Mouse (Mus musculus) adrenal gland, postnatal 4 days (tissue): ENCODE data around the gene Gm20388. TPM values are rescaled to one million over a fixed set of nuclear protein-coding genes. Genes with fewer than 3 reads are reported as not detected.

Experiments
- DNase-seq, 2 experiments: peaks; one replicate each; pipeline ENCODE4 v3.0.0; 2021 to 2022; ENCODE audit warnings: low spot score in 2 of 2, mixed read lengths in 2 of 2
- total RNA-seq, 2 experiments: library from RNA; stranded (reverse); gene quantifications; 2 replicates each; pipeline ENCODE4 v1.2.3; 2021

Gene Gm20388
- total RNA-seq, 2 experiments from 2014 or later = 8.8 TPM; not detected in 1

GRCm38 (mm10) chr8:122484831-122485230 lies 2574.2 kb downstream of the Gm20388 start:
- no peak for DNase-seq

DNA sequence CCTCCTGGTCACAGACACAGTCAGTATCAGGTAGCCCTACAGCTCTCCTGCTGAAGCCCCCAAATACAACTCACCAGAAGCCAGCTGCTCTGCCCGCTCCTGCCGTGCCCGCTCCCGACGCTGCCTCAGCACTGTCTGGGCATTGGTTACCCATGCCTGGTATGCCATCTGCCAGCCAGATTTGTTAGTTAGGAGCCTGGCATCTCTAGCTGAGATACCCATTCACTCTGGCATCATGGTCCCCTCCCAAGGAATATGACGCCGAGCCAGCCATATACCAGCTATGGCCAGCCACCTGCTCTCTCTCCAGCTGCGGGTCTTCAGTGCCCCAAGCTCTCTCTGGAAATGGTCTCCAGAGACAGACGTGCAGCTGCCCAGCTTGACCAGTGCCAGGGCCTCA lies 2577.7 kb downstream of the Gm20388 start:
- DNase-seq = no peak

DNA sequence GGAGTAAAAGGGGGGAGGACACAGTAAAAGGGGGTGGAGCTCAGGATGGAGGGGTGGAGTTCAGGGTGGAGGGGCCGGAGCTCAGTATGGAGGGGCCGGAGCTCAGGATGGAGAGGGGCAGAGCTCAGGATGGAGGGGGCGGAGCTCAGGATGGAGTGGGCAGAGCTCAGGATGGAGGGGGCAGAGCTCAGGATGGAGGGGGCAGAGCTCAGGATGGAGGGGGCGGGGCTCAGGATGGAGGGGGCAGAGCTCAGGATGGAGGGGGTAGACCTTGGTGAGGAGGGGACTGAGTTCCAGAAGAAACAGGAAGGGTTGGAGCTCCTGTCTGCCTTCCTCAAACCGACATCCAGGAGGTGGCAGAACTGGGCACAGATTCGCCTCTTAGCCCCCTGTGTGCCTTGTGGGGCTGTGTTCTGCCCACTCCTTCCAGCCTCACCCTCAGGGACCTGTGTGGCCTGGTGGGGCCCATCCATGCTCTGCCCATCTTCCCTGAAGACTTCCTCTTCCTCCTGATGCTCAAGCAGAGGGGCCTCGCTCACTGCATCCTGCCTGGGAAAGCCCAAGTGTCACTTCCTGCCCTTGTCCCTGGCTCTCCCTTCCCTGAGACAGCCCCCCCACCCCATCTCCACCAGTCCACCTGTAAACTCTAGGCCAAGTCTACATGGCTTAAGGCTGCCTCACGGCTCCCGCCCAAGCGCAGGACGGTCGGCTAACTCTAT lies 2586.5 kb downstream of the Gm20388 start:
- DNase-seq = no peak

- no peak for DNase-seq
These were observed 2587.3 kb downstream of the Gm20388 start for GRCm38 (mm10) chr8:122497912-122498311.

DNA sequence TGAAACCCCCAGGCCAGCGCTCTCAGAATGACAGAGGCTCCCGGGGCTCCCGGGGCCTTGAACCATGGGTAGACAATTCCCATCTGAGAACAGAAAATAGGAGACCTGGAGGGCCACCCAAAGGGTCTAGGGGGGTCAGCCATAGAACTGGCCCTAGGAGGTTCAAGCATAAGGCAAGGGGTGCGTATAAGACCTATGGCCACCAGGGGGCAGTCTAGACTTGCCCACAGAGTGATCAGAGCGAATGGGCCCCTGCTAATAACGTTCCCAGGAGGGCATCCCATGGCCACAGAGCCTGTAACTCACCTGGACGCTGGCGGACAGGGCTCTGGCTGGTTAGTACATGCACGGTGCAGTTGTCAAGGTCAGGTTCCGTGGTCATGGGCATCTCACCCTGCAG lies 2590.2 kb downstream of the Gm20388 start:
- DNase-seq = peak; percentile 52 to 62

DNA sequence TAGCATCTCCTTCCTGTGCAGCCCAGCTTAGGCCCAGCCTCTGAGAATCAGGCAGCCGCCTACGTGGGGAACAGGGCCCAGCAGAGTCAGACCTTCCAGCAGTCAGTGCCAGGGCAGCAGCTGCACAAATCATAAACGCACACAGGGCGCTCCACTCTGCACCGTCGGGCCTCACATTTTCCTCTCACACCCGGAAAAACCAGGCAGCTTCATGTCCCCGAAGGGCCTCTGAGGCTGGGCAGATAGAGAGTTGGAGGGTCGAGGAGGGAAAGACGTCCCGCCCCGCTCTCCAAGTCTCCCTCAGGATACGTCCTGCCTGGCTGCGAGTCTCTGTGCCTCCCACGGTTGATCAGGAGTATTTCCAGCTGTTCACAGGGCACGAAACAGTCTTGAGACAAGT lies 2600.9 kb downstream of the Gm20388 start:
- no peak for DNase-seq

DNA sequence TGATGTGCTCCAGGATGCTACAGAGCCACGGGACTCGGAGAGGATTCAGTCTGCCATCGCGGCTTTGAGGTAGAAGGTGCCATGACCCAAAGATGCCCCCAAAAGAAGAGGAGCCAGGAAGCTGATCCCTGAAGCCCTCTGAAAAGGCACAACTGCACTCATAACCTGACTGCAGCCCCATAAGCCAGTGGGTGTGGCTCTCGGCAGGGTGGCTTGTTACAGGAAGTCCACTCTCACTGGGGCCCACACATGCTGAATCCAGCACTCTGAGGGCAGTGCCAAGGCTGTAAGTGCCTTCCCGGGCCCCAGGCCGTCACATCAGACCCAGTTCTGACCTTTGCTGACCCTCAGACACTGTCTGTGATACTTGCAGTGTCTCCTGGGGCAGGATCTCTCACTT lies 2601.8 kb downstream of the Gm20388 start:
- no peak for DNase-seq

- no peak for DNase-seq
These were observed 2605.1 kb downstream of the Gm20388 start for GRCm38 (mm10) chr8:122515699-122516098.

DNA sequence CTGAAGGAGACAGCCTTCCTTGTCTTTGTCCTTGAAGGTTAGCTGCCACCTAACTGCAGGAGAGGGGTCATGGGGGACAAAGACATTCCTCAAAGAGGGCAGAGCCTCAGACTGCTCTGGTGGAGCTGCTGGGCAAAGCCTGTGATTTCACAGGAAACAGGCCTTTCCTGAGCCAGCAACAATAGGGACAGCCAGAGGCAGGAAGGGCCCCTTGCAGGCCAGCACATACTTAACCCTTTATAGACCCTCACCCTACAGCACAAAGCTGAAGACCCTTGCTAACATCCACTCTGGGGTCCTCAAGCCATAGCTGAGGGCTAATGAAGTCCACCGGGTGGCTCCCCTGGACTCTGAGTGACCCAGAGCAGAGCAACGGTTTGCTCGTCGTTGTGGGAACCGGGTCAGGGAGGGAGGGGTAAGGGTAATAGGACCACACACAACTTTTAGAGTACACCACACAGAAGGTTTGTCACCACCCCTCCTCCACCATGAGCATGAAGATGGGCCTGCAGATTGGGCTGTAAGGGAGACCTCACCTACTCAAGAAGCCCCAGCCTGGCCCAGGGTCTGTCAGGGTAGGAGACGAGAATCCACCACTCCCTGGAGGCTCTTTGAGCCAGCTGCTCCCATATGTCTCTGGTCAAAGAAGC lies 2607.0 kb downstream of the Gm20388 start:
- DNase-seq = no peak

DNA sequence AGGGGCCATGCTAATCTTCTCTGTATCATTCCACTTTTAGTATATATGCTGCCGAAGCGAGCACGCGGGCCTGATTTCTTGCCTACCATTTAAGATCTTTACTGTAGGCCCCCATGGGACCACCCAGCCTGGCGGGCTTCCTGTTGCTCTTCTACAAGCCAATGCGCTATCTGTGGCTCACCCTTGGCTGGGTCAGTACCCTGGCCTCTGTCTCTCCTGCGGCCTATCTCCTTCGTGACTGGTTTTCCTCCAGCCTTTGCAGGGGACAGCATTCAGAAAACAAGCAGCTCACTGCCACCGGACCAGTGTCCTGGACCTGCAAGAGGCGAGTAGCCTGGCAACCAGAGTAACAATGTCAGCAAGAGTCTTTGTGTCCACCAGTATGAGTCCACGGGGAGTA lies 2610.0 kb downstream of the Gm20388 start:
- DNase-seq = no peak

DNA sequence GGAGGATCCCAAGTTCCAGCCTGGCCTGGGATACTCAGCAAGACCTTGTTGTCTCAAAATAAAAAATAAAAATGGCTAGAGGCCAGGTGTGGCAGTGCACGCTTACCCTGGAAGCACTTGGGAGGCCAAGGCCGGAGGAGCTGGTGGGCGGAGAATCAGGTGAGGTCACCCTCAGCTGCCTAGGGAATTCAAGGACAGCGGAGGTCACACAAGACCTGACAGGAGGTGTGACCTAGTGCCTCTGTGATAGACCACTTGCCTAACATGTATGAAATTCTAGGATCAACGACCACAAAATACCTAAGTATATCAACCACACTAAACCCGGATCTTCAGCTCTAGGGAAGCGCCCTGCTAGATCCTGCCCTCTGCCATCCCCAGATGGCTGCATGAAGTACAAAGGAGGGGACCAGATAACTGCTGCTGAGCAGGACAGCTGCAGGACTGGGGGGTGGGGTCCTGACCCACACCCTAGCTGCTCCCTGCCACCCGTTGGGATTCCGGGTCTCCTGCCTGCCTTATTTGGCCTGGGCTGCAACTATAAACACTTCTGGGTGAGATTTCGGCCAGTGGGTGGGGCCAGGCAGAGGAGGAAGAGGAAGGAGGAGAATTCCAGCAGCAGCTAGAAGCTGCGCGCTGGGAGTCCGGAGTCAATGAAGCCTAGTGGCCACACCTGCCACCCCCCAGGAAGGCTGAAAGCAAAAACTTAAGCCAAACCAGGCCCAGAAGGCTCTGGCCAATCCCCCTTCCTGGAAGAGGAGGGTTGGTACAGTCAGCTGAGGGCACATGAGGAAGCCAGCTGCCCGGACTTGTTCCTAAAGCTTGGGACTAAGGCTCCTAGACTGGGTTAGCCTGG lies 2612.4 kb downstream of the Gm20388 start:
- no peak for DNase-seq

- no peak for DNase-seq
These were observed 2613.2 kb downstream of the Gm20388 start for GRCm38 (mm10) chr8:122523652-122524360.

DNA sequence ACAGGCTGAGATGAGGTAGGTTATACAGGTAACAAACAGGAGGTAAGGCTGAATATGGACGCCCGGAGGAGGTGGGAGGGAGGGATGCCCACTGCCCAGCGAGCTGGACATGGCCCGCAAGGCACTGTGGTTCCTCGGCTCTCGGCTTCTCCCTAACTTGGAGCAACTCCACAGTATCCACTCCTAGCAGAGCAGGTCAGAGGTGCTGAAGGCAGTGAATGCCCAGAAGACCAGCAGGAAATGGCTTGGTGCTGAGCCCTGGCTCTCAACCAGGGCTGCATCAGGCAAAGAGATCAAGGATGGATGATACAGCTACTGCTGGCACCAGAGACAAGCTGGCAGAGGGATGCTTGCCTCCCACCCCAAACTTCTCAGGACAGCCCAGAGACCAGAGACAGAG lies 2613.9 kb downstream of the Gm20388 start:
- DNase-seq = no peak

- DNase-seq = no peak
These were observed 2614.4 kb downstream of the Gm20388 start for GRCm38 (mm10) chr8:122525004-122525403.

DNA sequence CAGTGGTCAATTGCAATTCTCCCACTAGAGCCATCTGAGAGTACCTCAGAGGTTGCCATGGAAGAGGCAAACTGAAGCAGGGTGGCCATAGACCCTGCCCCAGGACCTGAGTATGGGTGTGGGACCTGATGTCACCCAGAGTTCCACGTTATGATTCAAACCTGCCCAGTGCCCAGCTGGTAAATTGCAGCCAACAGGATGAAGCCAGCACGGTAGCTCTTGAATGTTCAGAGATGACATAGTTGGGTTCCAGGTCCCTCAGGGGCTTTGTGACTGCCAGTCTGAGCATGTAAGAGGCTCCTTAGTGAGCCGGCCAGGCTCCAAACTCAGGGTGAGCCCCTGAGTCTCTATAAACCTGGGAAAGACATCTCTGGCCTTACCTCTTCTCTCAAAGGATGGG lies 2615.4 kb downstream of the Gm20388 start:
- DNase-seq = no peak

GRCm38 (mm10) chr8:122526526-122527170 lies 2616.0 kb downstream of the Gm20388 start:
- no peak for DNase-seq

- no peak for DNase-seq
These were observed 2617.3 kb downstream of the Gm20388 start for GRCm38 (mm10) chr8:122527937-122528336.

- no peak for DNase-seq
These were observed 2618.5 kb downstream of the Gm20388 start for GRCm38 (mm10) chr8:122529159-122529558.

DNA sequence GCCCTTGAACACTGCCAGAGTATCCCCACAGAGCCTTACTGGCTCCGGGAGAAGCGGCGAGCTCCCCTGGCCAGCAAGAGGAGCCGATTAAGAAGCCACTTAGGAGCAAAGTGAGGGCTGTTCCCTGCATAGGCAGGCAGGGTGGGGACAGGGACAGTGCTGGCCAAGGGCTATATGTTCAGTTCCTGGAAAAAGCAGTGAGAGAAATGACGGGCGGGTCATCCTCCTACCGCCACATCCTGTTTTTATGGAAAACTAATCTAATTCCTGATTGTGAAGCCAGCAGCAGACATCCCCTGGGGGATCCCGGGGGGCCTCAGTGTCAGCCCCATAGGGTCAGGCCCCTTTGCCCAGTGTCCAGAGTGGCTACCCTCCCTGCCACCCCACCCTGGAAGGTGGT lies 2620.7 kb downstream of the Gm20388 start:
- DNase-seq = no peak

GRCm38 (mm10) chr8:122537033-122537432 lies 2626.4 kb downstream of the Gm20388 start:
- no peak for DNase-seq

GRCm38 (mm10) chr8:122537812-122538211 lies 2627.2 kb downstream of the Gm20388 start:
- no peak for DNase-seq
